Mouse (Mus musculus): ENCODE measurements at regions not wholly inside any gene's neighbourhood (a gene's known extent, or its start where the extent isn't known, plus 50 kb on each side); places are given as distances from the start of the nearest gene placed in this dataset.

- TF ChIP-seq CTCF (IDR thresholded peaks at IDR 0.05; ENCODE audit: control insufficient read depth, insufficient read depth, insufficient read length) (no peak), FOSL1 (IDR thresholded peaks at IDR 0.05; ENCODE audit: insufficient read depth, low read length, poor library complexity, severe bottlenecking) (no peak)
Observed at GRCm38 (mm10) chr8:92077611-92078010, 275.7 kb upstream of the Irx3 start.

Measured in C2C12 (cell line).